Mouse (Mus musculus): ENCODE results near the gene Abcf2. TPM values are rescaled to one million over a fixed set of nuclear protein-coding genes. Genes with fewer than 3 reads are reported as not detected.

Gene Abcf2
- total and polyA plus RNA-seq, 2 experiments, result 25.9 to 31.9 TPM

DNA sequence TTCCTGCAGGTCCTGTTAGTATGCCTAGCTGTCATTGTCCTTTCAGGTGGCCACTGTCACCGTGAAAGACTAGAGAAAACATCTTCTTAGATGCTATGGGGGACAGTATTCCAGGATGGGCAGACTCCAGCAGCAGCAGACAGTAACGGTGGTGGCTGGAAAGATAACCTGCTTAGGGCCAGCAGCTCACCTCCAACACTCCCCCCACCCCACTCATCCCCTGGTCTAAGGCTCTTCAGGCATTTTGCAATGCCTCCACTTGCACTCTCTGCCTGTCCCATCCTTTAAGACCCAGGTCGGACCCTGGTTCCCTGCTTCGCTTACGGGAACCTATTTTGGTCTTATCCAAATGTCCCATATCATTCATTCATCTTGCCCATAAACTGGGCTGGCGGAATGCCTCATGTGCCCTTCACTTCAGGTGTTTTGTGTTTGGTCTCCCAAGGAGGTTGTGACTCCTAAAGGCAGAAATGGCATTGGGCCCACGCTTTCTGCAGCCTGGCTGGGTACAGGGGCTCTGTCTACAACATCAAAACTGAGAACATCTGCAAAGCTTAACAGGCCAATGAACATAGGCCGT is 26.3 kb upstream of the Abcf2 start:
- WGBS, result 78% methylated on average over 8 of the region's 8 CpGs
- TF ChIP-seq POLR2A (IDR thresholded peaks at IDR 0.05; ENCODE audit: extremely low read depth, insufficient read depth, low read length) (no peak), CTCF (IDR thresholded peaks at IDR 0.05; ENCODE audit: low read depth, low read length) (no peak)
- H3K27me3 ChIP-seq (ENCODE audit: control insufficient read depth, insufficient read depth, low read length), result no peaks in the 10 kb centered on the region
- H3K4me3 ChIP-seq (ENCODE audit: insufficient read depth, low read depth, low read length), result no peak overlapping the region
- H3K27ac ChIP-seq (replicated peaks; ENCODE audit: insufficient read depth, low read depth, low read length), result peak overlapping the region; percentile 46
- 0 out of 2 replicates have a peak overlapping the region, but pooled peaks have one; percentile 13 for H3K9ac ChIP-seq (ENCODE audit: low read depth, low read length)
- H3K36me3 ChIP-seq (ENCODE audit: control insufficient read depth, insufficient read depth, low read length), result no peaks in the 10 kb centered on the region
- H3K4me1 ChIP-seq (ENCODE audit: control insufficient read depth, insufficient read depth, low read length), result peaks cover 15% of the 10 kb centered on the region
- DNase-seq (ENCODE audit: extremely low read depth, low read depth, low spot score), result no peak
- no peaks in the 10 kb centered on the region for H3K79me2 ChIP-seq (ENCODE audit: control insufficient read depth, insufficient read depth, low read length)

DNA sequence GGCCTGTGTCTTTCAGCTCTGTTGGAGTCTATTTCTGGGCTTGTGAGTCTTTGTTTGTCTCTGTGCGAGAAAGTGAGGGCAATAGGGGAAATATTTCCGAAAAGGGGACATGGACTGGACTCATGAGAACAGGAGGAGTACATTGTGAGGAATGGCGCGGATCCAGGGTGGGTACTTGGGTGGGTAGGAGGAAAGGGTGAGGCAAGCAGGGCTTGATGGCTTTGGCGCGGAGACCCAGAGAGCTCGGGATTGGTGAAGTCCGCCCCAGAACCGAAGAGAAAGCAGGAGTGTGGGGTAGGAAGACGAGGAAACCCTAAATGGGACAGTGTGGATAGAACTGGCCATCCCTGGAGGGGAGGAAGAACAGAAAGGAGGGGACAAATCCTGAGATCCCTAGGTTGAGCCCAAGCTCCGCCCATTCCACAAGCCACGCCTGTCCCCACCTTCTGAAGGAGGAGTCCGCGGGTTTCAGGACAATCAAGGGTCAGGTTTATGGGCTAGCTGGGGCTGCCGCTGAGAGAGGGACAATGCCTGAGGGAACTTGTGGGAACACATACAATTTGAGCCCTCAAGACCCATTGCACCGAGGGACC is 25.6 kb upstream of the Abcf2 start:
- Histone ChIP-seq H3K27me3 (ENCODE audit: control insufficient read depth, insufficient read depth, low read length) (no peaks in the 10 kb centered on the region), H3K36me3 (ENCODE audit: control insufficient read depth, insufficient read depth, low read length) (no peaks in the 10 kb centered on the region), H3K79me2 (ENCODE audit: control insufficient read depth, insufficient read depth, low read length) (no peaks in the 10 kb centered on the region), H3K4me1 (ENCODE audit: control insufficient read depth, insufficient read depth, low read length) (peaks cover 17% of the 10 kb centered on the region), H3K9ac (ENCODE audit: low read depth, low read length) (peak overlapping the region; percentile 88), H3K27ac (replicated peaks; ENCODE audit: insufficient read depth, low read depth, low read length) (peak overlapping the region; percentile 46), H3K4me3 (ENCODE audit: insufficient read depth, low read depth, low read length) (peak overlapping the region; percentile 65)
- peak; percentile 91 for DNase-seq (ENCODE audit: extremely low read depth, low read depth, low spot score)
- TF ChIP-seq POLR2A (IDR thresholded peaks at IDR 0.05; ENCODE audit: extremely low read depth, insufficient read depth, low read length) (0 out of 2 replicates have a peak, but pooled peaks have one; percentile 47), CTCF (IDR thresholded peaks at IDR 0.05; ENCODE audit: low read depth, low read length) (no peak)
- WGBS, result 2% methylated on average over 16 of the region's 16 CpGs

DNA sequence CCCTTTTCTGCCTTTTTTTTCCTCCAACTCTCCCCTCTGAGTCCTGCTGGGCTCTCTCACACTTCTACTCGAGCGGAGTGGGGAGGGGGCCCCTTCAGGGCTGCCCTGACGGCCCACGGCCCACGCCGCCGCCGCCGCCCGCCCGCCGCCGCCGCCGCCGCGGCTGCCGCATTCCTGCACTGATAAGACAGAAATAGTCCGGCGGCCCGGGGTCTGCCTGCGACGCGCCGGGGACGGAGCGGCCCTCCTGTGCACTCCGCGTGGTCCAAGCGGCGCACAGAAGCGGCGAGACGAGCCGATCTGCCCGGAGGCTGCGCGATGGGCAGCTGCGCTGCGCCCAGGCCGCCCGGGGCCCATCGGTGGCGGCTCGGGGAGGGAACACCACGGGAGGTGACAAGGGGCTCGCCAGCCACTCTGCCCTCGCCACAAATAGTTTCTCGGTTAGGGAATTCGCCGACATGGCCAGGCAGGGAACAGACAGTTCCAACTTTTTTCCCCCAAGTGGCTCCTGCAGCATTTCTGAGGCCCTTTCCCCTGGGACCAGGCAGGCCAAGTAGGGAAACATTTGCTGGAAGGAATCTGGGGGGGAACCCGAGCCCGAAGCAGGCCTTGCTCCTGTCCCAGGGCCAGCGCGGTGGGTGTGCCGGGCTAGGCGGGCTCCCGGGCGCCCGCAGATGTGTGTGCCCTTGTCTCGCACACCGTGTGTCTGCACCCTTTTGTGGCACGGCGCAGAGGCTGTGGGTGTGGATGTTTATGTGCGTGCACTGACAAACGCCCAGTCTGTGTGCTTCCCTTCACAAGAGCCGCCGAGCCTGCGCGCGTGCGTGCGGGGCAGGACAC is 24.9 kb upstream of the Abcf2 start:
- no peaks in the 10 kb centered on the region for H3K79me2 ChIP-seq (ENCODE audit: control insufficient read depth, insufficient read depth, low read length)
- under 1% methylated on average over 73 of the region's 73 CpGs for WGBS
- peak overlapping the region; percentile 88 for H3K9ac ChIP-seq (ENCODE audit: low read depth, low read length)
- peak overlapping the region; percentile 35 for H3K27ac ChIP-seq (replicated peaks; ENCODE audit: insufficient read depth, low read depth, low read length)
- no peaks in the 10 kb centered on the region for H3K27me3 ChIP-seq (ENCODE audit: control insufficient read depth, insufficient read depth, low read length)
- no peaks in the 10 kb centered on the region for H3K36me3 ChIP-seq (ENCODE audit: control insufficient read depth, insufficient read depth, low read length)
- H3K4me3 ChIP-seq (ENCODE audit: insufficient read depth, low read depth, low read length), result peak overlapping the region; percentile 65
- H3K4me1 ChIP-seq (ENCODE audit: control insufficient read depth, insufficient read depth, low read length), result peaks cover 18% of the 10 kb centered on the region
- DNase-seq (ENCODE audit: extremely low read depth, low read depth, low spot score), result peak; percentile 66
- TF ChIP-seq CTCF (IDR thresholded peaks at IDR 0.05; ENCODE audit: low read depth, low read length) (no peak), POLR2A (IDR thresholded peaks at IDR 0.05; ENCODE audit: extremely low read depth, insufficient read depth, low read length) (peak; percentile 35; the same call in 1 of the 2 replicates)

DNA sequence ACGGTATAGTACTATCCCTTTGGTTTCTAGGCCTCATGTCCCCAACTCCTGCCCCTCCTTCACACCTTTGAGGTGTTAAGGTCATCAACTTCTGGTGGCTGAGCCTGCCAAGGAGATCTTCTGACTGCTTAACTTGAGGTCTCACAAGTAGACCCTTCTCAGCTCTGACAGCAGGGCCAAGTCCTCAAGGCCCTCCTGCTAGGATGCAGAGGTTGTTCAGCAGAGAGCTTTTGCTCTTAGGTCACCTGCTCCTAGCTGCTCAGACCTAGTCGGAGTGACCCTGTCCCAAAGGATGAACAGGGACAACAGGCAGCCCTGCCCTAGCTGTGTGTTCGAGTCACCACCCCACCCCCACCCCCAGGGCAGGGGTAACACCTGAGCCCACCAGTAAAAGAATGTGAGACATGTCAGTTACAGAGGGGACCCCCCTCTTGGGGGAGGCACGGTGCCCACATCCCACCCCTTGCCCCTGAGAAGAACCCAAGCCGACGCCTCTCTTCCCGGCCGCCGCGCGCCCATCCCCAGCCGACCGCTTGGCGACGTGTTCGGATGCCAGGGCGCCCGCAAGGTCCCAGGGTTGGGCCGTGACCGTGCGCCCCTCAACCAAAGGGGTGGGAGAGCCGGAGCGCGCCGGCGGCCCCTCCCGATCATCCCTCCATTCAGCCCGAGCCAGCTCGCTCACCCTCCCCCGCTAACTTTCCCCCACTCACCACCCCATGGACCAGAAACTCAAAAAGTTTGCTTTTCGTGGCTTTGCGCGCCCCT is 24.0 kb upstream of the Abcf2 start:
- no peaks in the 10 kb centered on the region for H3K27me3 ChIP-seq (ENCODE audit: control insufficient read depth, insufficient read depth, low read length)
- H3K27ac ChIP-seq (replicated peaks; ENCODE audit: insufficient read depth, low read depth, low read length), result 0 out of 2 replicates have a peak overlapping the region, but pooled peaks have one; percentile 22

DNA sequence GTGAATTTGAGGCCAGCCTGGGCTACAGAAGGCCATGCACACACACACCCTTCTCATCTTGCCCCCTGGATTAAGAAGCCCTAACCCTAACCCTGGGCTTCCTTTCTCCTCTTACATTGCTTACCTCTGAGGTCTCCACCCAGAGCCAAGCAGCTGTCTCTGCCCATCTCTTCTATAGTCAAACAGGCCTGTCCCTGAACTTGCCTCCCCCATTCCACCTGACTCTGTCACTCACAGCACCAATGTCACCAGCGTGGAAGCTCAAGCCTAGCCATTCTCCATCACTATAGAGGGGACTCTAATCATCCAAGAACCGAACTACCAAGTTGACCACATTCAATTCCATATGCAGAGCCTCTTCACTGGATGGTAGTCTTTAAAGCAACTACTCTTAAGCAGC is 23.0 kb upstream of the Abcf2 start:
- no peak for DNase-seq (ENCODE audit: extremely low read depth, low read depth, low spot score)
- no peak overlapping the region for H3K27ac ChIP-seq (replicated peaks; ENCODE audit: insufficient read depth, low read depth, low read length)
- no peaks in the 10 kb centered on the region for H3K27me3 ChIP-seq (ENCODE audit: control insufficient read depth, insufficient read depth, low read length)
- TF ChIP-seq CTCF (IDR thresholded peaks at IDR 0.05; ENCODE audit: low read depth, low read length) (no peak), POLR2A (IDR thresholded peaks at IDR 0.05; ENCODE audit: extremely low read depth, insufficient read depth, low read length) (no peak)
- H3K36me3 ChIP-seq (ENCODE audit: control insufficient read depth, insufficient read depth, low read length), result no peaks in the 10 kb centered on the region
- no peaks in the 10 kb centered on the region for H3K79me2 ChIP-seq (ENCODE audit: control insufficient read depth, insufficient read depth, low read length)
- WGBS, result 94% methylated on average over 2 of the region's 2 CpGs
- H3K9ac ChIP-seq (ENCODE audit: low read depth, low read length), result no peak overlapping the region
- no peak overlapping the region for H3K4me3 ChIP-seq (ENCODE audit: insufficient read depth, low read depth, low read length)
- peaks cover 19% of the 10 kb centered on the region for H3K4me1 ChIP-seq (ENCODE audit: control insufficient read depth, insufficient read depth, low read length)

More for the DNA sequence above, 24.0 kb upstream of the Abcf2 start:
- H3K79me2 ChIP-seq (ENCODE audit: control insufficient read depth, insufficient read depth, low read length), result no peaks in the 10 kb centered on the region
- WGBS, result 9% methylated on average over 33 of the region's 33 CpGs
- no peak for DNase-seq (ENCODE audit: extremely low read depth, low read depth, low spot score)
- peak overlapping the region; percentile 88 for H3K9ac ChIP-seq (ENCODE audit: low read depth, low read length)
- H3K36me3 ChIP-seq (ENCODE audit: control insufficient read depth, insufficient read depth, low read length), result no peaks in the 10 kb centered on the region
- no peak for TF ChIP-seq POLR2A (IDR thresholded peaks at IDR 0.05; ENCODE audit: extremely low read depth, insufficient read depth, low read length)
- TF ChIP-seq CTCF (IDR thresholded peaks at IDR 0.05; ENCODE audit: low read depth, low read length), result no peak
- peak overlapping the region; percentile 65 for H3K4me3 ChIP-seq (ENCODE audit: insufficient read depth, low read depth, low read length)
- peaks cover 19% of the 10 kb centered on the region for H3K4me1 ChIP-seq (ENCODE audit: control insufficient read depth, insufficient read depth, low read length)
